Comparison of ENCODE assay signal across 4 mouse cellular contexts in the genomic region with DNA sequence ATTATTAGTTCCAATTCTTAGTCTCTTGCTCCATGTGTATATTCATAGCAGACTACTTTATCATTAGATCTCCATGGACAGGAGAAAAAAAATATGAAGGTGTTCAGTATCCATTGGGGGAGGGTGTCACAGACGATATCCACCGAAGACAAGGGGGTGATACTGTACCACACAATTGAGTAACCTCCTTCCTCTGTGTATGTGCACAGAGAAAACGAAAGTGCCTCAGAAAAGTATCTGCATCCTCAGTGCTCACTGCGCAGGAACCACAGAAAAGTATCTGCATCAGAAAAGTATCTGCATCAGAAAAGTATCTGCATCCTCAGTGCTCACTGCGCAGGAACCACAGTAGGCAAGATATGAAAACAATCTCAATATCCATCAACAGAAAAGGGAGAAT.
"Had no signal": no experiment of that assay in that cellular context is flagged by ENCODE, and none has a peak within 500 bp of the region (broad histone marks: within the 10 kb centered on the region; RNA-seq: fewer than 3 reads in every experiment).

No protein-coding gene starts in this region.

- DNase-seq: kidney, adult 2 months; kidney, postnatal 25 days; right cerebral cortex, adult 18-20 months; thymus, postnatal 4 days had no signal
